Mouse (Mus musculus) embryo, embryonic 10 days (tissue): ENCODE results near the gene Trp53i11.

Experiments
- DNase-seq: peaks from one replicate; pipeline ENCODE4 v3.0.0-alpha.2; 2015; ENCODE audit warnings: low spot score

The Trp53i11 gene

GRCm38 (mm10) chr2:93187323-93187996 is at the start of gene Trp53i11:
TSS of gene Trp53i11 (plus strand) at chr2:93187548.
- DNase-seq = peak; percentile 92

GRCm38 (mm10) chr2:93139476-93139875 is 47.9 kb upstream of the Trp53i11 start:
- DNase-seq = no peak

- DNase-seq = no peak
Observed at GRCm38 (mm10) chr2:93141329-93141728, 46.0 kb upstream of the Trp53i11 start.

GRCm38 (mm10) chr2:93142616-93143015 is 44.7 kb upstream of the Trp53i11 start:
- DNase-seq = no peak

GRCm38 (mm10) chr2:93144126-93144525 is 43.2 kb upstream of the Trp53i11 start:
- no peak for DNase-seq

GRCm38 (mm10) chr2:93150009-93150408 is 37.3 kb upstream of the Trp53i11 start:
- no peak for DNase-seq

GRCm38 (mm10) chr2:93150673-93151450 is 36.5 kb upstream of the Trp53i11 start:
- DNase-seq = no peak

GRCm38 (mm10) chr2:93152191-93152601 is 35.2 kb upstream of the Trp53i11 start:
- DNase-seq = no peak

GRCm38 (mm10) chr2:93152883-93153491 is 34.4 kb upstream of the Trp53i11 start:
- DNase-seq = no peak

GRCm38 (mm10) chr2:93153833-93154232 is 33.5 kb upstream of the Trp53i11 start:
- no peak for DNase-seq

GRCm38 (mm10) chr2:93154486-93155032 is 32.8 kb upstream of the Trp53i11 start:
- no peak for DNase-seq

GRCm38 (mm10) chr2:93160467-93161035 is 26.8 kb upstream of the Trp53i11 start:
- DNase-seq = no peak

GRCm38 (mm10) chr2:93161914-93162664 is 25.3 kb upstream of the Trp53i11 start:
- no peak for DNase-seq

- no peak for DNase-seq
Observed at GRCm38 (mm10) chr2:93162791-93163190, 24.6 kb upstream of the Trp53i11 start.

GRCm38 (mm10) chr2:93163317-93163716 is 24.0 kb upstream of the Trp53i11 start:
- DNase-seq = no peak

- DNase-seq = no peak
Observed at GRCm38 (mm10) chr2:93163750-93164335, 23.5 kb upstream of the Trp53i11 start.

GRCm38 (mm10) chr2:93166295-93166694 is 21.1 kb upstream of the Trp53i11 start:
- no peak for DNase-seq

- DNase-seq = no peak
Observed at GRCm38 (mm10) chr2:93166734-93167406, 20.5 kb upstream of the Trp53i11 start.

GRCm38 (mm10) chr2:93170156-93170844 is 17.0 kb upstream of the Trp53i11 start:
- DNase-seq = no peak

GRCm38 (mm10) chr2:93170845-93171200 is 16.5 kb upstream of the Trp53i11 start:
- DNase-seq = no peak
